Mouse (Mus musculus) effector memory CD4-positive, alpha-beta T cell, adult 7 months (primary cell): Measurements from ENCODE around the gene Aqp9. TPM values are rescaled to one million over a fixed set of nuclear protein-coding genes. Genes with fewer than 3 reads are reported as not detected.

Experiments used
- polyA plus RNA-seq: library from polyadenylated mRNA; unstranded; fragments of 100-300 nt; shearing (Covaris generic); gene quantifications from one replicate; pipeline ENCODE4 v1.2.1, GENCODE M21; 2017

The Aqp9 gene
- polyA plus RNA-seq: 0.99 TPM

DNA sequence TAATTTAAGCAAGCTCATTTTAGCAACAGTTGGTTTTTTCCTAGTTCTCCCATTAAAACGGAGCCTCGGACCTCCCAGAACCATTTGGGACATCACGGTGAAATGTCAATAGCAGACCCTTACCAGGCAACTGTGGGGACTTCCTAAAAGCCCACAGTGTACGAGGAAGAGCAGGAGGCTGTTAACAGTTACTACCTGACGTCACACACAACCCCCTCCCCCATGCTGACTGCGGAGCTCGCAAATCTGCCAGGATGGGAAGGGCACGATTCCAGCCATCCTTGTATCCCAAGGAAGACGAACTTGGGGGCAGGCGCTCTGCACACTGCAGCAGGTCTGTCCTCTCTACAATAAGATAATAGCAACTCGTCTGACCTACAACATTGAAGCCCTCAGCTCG lies at the start of gene Aqp9:
TSS of gene Aqp9 (minus strand) at position 172 of the 400 bp plus-strand sequence.

DNA sequence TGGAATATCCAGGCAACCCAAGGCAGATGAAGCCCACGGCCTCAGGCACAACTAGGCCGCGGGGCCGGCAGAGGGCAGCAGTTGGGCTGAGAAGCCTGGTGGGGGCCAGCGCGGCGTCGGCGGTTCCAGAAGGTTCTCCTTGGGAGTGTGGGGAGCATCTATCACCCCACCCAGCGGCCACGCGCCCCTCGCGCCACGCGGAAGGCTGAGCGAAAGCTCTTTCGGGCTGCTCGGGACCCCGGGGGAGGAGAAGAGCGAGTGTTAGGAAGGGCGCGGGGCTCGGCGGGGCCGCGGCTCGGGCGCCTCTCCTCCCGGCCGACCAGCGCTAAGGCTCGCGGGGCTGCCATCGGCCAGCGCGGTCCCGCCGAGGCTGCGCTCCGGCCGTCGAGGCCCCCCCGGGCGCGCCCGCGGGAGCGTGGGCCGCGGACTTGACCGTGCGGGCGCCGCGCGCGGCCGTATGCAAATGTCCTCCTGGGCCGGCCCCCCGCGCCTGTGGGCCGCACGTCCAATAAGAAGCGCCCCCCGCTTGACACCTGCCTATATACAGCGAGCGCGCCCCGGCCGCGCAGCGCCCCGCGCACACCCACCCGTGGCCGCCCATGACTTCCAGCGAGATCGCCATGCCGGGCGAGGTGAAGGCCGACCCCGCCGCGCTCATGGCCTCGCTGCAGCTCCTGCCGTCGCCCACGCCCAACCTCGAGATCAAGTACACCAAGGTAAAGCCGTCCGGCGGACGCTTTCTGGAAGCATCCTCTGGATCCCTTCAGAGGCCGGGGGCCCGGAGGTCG lies 47.0 kb upstream of the Aqp9 start, which contains the start of gene Aldh1a2:
TSS of gene Aldh1a2 (plus strand) at position 542 of the 788 bp plus-strand sequence.

Other genes with a start within 250 kb of the Aqp9 start
- gene Lipc, start 216.5 kb downstream of the Aqp9 start, polyA plus RNA-seq: not detected
- not detected for gene Aldh1a2, start 47.1 kb upstream of the Aqp9 start, polyA plus RNA-seq